Mouse (Mus musculus) stomach, postnatal 0 days (tissue): ENCODE measurements around the gene Uba7.

Experiments used
- CTCF ChIP-seq: IDR thresholded peaks from 2 replicates; pipeline ENCODE4 v1.5.1; 2016; ENCODE audit warnings: antibody characterized with exemption, low read depth, mild to moderate bottlenecking, moderate library complexity
- EP300 ChIP-seq: optimal IDR thresholded peaks from 2 replicates; pipeline ENCODE3; 2016; ENCODE audit warnings: antibody characterized with exemption

GRCm38 (mm10) chr9:107932221-107932620, 43.1 kb upstream of the Uba7 start:
- no peak for TF ChIP-seq CTCF
- TF ChIP-seq EP300, result no peak
